Mouse (Mus musculus) E14TG2a.4 (cell line): ENCODE data around the gene Grxcr1.

ENCODE experiments used
- H3K27me3 ChIP-seq: 2 replicates; pipeline ENCODE4 v1.6.1; 2014; ENCODE audit warnings: low read length, control low read depth; ENCODE audit not compliant: insufficient read depth
- H3K36me3 ChIP-seq: 2 replicates; pipeline ENCODE4 v1.6.1; 2014; ENCODE audit warnings: low read length, control low read depth; ENCODE audit not compliant: insufficient read depth
- H3K4me1 ChIP-seq: replicated peaks from 2 replicates; pipeline ENCODE4 v1.6.1; 2014; ENCODE audit warnings: low read depth, low read length, control low read depth
- H3K4me3 ChIP-seq: replicated peaks from 2 replicates; pipeline ENCODE4 v1.5.1; 2014; ENCODE audit warnings: mild to moderate bottlenecking, low read length
- H3K9me3 ChIP-seq: 2 replicates; pipeline ENCODE4 v1.6.1; 2014; ENCODE audit warnings: low read length, control low read depth
- CTCF ChIP-seq: conservative IDR thresholded peaks from 2 replicates; pipeline ENCODE4 v1.5.1; 2014; ENCODE audit warnings: low read length
- NANOG ChIP-seq: IDR thresholded peaks from 2 replicates; pipeline ENCODE4 v1.6.1; 2014; ENCODE audit warnings: borderline replicate concordance, low read length, mixed read lengths
- POU5F1 ChIP-seq: IDR thresholded peaks from 2 replicates; pipeline ENCODE4 v1.6.1; 2014; ENCODE audit warnings: low read length, borderline replicate concordance

Grxcr1 gene

GRCm38 (mm10) chr5:68020870-68021269 is 10.8 kb upstream of the Grxcr1 start:
- H3K9me3 ChIP-seq: no peaks in the 10 kb centered on the region
- TF ChIP-seq NANOG: no peak
- no peak for TF ChIP-seq CTCF
- no peak for TF ChIP-seq POU5F1
- H3K27me3 ChIP-seq: no peaks in the 10 kb centered on the region

GRCm38 (mm10) chr5:68026658-68027422 is 4.8 kb upstream of the Grxcr1 start:
- no peak for TF ChIP-seq POU5F1
- no peak for TF ChIP-seq NANOG
- TF ChIP-seq CTCF: no peak

More at GRCm38 (mm10) chr5:68020870-68021269, 10.8 kb upstream of the Grxcr1 start:
- no peaks in the 10 kb centered on the region for H3K4me1 ChIP-seq
- H3K36me3 ChIP-seq: no peaks in the 10 kb centered on the region
- H3K4me3 ChIP-seq: no peak overlapping the region

GRCm38 (mm10) chr5:68027474-68027873 is 4.2 kb upstream of the Grxcr1 start:
- Histone ChIP-seq H3K4me1 (no peaks in the 10 kb centered on the region), H3K36me3 (no peaks in the 10 kb centered on the region), H3K4me3 (no peak overlapping the region), H3K27me3 (no peaks in the 10 kb centered on the region), H3K9me3 (0 out of 2 replicates have a peak, but pooled peaks cover 4% of the 10 kb centered on the region)
- no peak for TF ChIP-seq NANOG
- no peak for TF ChIP-seq POU5F1
- TF ChIP-seq CTCF: no peak

More at GRCm38 (mm10) chr5:68026658-68027422, 4.8 kb upstream of the Grxcr1 start:
- Histone ChIP-seq H3K27me3 (no peaks in the 10 kb centered on the region), H3K9me3 (no peaks in the 10 kb centered on the region), H3K4me3 (no peak overlapping the region), H3K36me3 (no peaks in the 10 kb centered on the region), H3K4me1 (no peaks in the 10 kb centered on the region)

- TF ChIP-seq CTCF (no peak), POU5F1 (no peak), NANOG (no peak)
Observed at GRCm38 (mm10) chr5:68033345-68033744, 1.7 kb downstream of the Grxcr1 start.

GRCm38 (mm10) chr5:68039077-68039476 is 7.4 kb downstream of the Grxcr1 start:
- Histone ChIP-seq H3K9me3 (no peaks in the 10 kb centered on the region), H3K4me1 (no peaks in the 10 kb centered on the region), H3K4me3 (no peak overlapping the region), H3K27me3 (no peaks in the 10 kb centered on the region), H3K36me3 (no peaks in the 10 kb centered on the region)
- TF ChIP-seq CTCF (no peak), NANOG (no peak), POU5F1 (no peak)

More at GRCm38 (mm10) chr5:68033345-68033744, 1.7 kb downstream of the Grxcr1 start:
- Histone ChIP-seq H3K4me1 (no peaks in the 10 kb centered on the region), H3K36me3 (no peaks in the 10 kb centered on the region), H3K27me3 (no peaks in the 10 kb centered on the region), H3K9me3 (0 out of 2 replicates have a peak, but pooled peaks cover 4% of the 10 kb centered on the region), H3K4me3 (no peak overlapping the region)

GRCm38 (mm10) chr5:68043339-68043738 is 11.7 kb downstream of the Grxcr1 start:
- TF ChIP-seq POU5F1 (no peak), CTCF (no peak), NANOG (no peak)

GRCm38 (mm10) chr5:68048783-68049182 is 17.1 kb downstream of the Grxcr1 start:
- Histone ChIP-seq H3K27me3 (no peaks in the 10 kb centered on the region), H3K36me3 (no peaks in the 10 kb centered on the region), H3K4me3 (no peak overlapping the region), H3K4me1 (no peaks in the 10 kb centered on the region; the same call in 1 of the 2 replicates), H3K9me3 (no peaks in the 10 kb centered on the region)
- TF ChIP-seq POU5F1: no peak
- no peak for TF ChIP-seq CTCF
- TF ChIP-seq NANOG: no peak

More at GRCm38 (mm10) chr5:68043339-68043738, 11.7 kb downstream of the Grxcr1 start:
- no peaks in the 10 kb centered on the region for H3K27me3 ChIP-seq
- no peaks in the 10 kb centered on the region for H3K9me3 ChIP-seq
- H3K4me3 ChIP-seq: no peak overlapping the region
- H3K36me3 ChIP-seq: no peaks in the 10 kb centered on the region
- no peaks in the 10 kb centered on the region for H3K4me1 ChIP-seq

- H3K27me3 ChIP-seq: no peaks in the 10 kb centered on the region
- H3K4me3 ChIP-seq: no peak overlapping the region
- H3K4me1 ChIP-seq: no peaks in the 10 kb centered on the region; the same call in 1 of the 2 replicates
- no peak for TF ChIP-seq NANOG
- TF ChIP-seq CTCF: no peak
- TF ChIP-seq POU5F1: no peak
- H3K36me3 ChIP-seq: no peaks in the 10 kb centered on the region
- H3K9me3 ChIP-seq: no peaks in the 10 kb centered on the region
Observed at GRCm38 (mm10) chr5:68049536-68049935, 17.9 kb downstream of the Grxcr1 start.

GRCm38 (mm10) chr5:68051101-68051500 is 19.5 kb downstream of the Grxcr1 start:
- H3K27me3 ChIP-seq: no peaks in the 10 kb centered on the region
- TF ChIP-seq NANOG: no peak
- no peak for TF ChIP-seq CTCF
- TF ChIP-seq POU5F1: no peak
- H3K36me3 ChIP-seq: no peaks in the 10 kb centered on the region
- no peaks in the 10 kb centered on the region; the same call in 1 of the 2 replicates for H3K4me1 ChIP-seq
- H3K9me3 ChIP-seq: no peaks in the 10 kb centered on the region
- no peak overlapping the region for H3K4me3 ChIP-seq
